Mouse (Mus musculus) C2C12 (cell line): Measurements from ENCODE around the gene Lin52. TPM values are rescaled to one million over a fixed set of nuclear protein-coding genes. Genes with fewer than 3 reads are reported as not detected.

Experiments
- H3K27me3 ChIP-seq: one replicate; pipeline ENCODE4 v1.6.1; 2011; ENCODE audit not compliant: control insufficient read depth, insufficient read depth, insufficient read length
- H3K36me3 ChIP-seq: one replicate; pipeline ENCODE4 v1.6.1; 2011; ENCODE audit not compliant: control insufficient read depth, insufficient read depth
- H3K4me3 ChIP-seq: one replicate; pipeline ENCODE4 v1.5.1; 2011; ENCODE audit warnings: mild to moderate bottlenecking, control low read depth; ENCODE audit not compliant: poor library complexity, insufficient read depth, severe bottlenecking
- H3K79me2 ChIP-seq: one replicate; pipeline ENCODE4 v1.6.1; 2011; ENCODE audit not compliant: control insufficient read depth, insufficient read depth
- H3K79me3 ChIP-seq: one replicate; pipeline ENCODE4 v1.6.1; 2011; ENCODE audit warnings: low read depth, control low read depth
- H3ac ChIP-seq: one replicate; pipeline ENCODE3; 2011; ENCODE audit warnings: low read depth; ENCODE audit not compliant: control insufficient read depth, insufficient read length
- CEBPB ChIP-seq: IDR thresholded peaks from one replicate; pipeline ENCODE4 v1.6.1; 2011; ENCODE audit warnings: low read depth, mild to moderate bottlenecking, control low read depth, moderate library complexity
- CTCF ChIP-seq: IDR thresholded peaks from one replicate; pipeline ENCODE4 v1.5.1; 2011; ENCODE audit not compliant: control insufficient read depth, insufficient read depth, insufficient read length
- FOSL1 ChIP-seq: IDR thresholded peaks from one replicate; pipeline ENCODE4 v1.8.0; 2011; ENCODE audit warnings: mild to moderate bottlenecking, low read length; ENCODE audit not compliant: poor library complexity, insufficient read depth, severe bottlenecking
- MAX ChIP-seq: IDR thresholded peaks from one replicate; pipeline ENCODE4 v1.6.1; 2011; ENCODE audit warnings: mild to moderate bottlenecking, control low read depth
- MYOD1 ChIP-seq: IDR thresholded peaks from one replicate; pipeline ENCODE4 v1.6.1; 2011; ENCODE audit warnings: low read depth; ENCODE audit not compliant: control insufficient read depth, insufficient read length
- MYOG ChIP-seq: IDR thresholded peaks from one replicate; pipeline ENCODE4 v1.6.1; 2011; ENCODE audit not compliant: control insufficient read depth, insufficient read length; ENCODE audit errors: extremely low read depth
- USF1 ChIP-seq: IDR thresholded peaks from one replicate; pipeline ENCODE4 v1.6.1; 2011; ENCODE audit warnings: low read depth, mild to moderate bottlenecking, control low read depth, moderate library complexity
- polyA plus RNA-seq: library from polyadenylated mRNA; unstranded; fragments of >200 nt; fragmentation: generic; extraction: Trizol; gene quantifications from one replicate; pipeline ENCODE4 v1.2.1, GENCODE M21; 2012; ENCODE audit warnings: missing spikeins

Gene Lin52
- polyA plus RNA-seq, 1 experiment, result 2.8 TPM

DNA sequence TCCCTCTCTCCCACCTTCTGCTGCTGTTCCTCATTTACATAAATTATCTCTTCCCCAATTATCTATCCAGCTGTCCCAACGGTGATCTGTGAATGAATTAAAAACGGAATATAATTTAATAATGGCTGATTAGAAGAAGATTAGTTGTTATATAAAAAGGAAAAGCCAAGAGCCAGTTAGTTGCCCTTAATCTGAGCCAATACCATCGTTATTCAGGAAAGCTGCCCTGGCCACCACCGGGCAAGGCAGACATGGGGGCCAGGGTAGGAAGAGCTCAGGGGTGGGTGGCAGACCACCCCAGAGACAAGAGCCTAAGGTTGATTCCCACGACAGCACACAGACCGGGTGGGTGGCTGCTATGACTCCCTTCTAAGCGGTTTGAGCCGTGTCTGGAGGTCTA, 97.0 kb downstream of the Lin52 start:
- H3K4me3 ChIP-seq, result no peak overlapping the region
- H3ac ChIP-seq, result no peak overlapping the region
- H3K79me3 ChIP-seq, result no peaks in the 10 kb centered on the region
- H3K27me3 ChIP-seq, result peaks cover 14% of the 10 kb centered on the region
- H3K79me2 ChIP-seq, result no peaks in the 10 kb centered on the region
- H3K36me3 ChIP-seq, result no peaks in the 10 kb centered on the region
- no peak for TF ChIP-seq USF1
- no peak for TF ChIP-seq MYOD1
- no peak for TF ChIP-seq CTCF
- TF ChIP-seq CEBPB, result no peak
- no peak for TF ChIP-seq MAX
- no peak for TF ChIP-seq MYOG
- TF ChIP-seq FOSL1, result no peak

DNA sequence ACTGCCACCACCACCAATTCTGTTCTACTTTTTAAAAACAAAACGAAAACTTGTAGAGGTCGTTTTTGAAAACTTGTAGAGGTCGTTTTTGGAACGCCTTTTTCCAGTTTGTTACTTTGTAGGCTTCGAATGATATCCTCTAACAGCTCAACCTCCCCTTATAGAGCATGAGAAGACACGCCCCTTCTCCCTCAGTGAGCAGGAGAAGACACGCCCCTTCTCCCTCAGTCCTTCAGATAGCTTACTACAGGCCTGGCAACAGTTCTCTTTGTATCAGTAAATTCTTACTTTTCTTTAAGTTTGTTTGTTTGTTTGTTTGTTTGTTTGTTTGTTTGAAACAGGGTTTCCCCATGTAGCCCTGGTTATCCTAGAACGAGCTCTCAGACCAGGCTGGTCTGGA, 104.0 kb downstream of the Lin52 start:
- Histone ChIP-seq H3K79me2 (no peaks in the 10 kb centered on the region), H3K4me3 (no peak overlapping the region), H3K79me3 (no peaks in the 10 kb centered on the region), H3K27me3 (peaks cover 18% of the 10 kb centered on the region), H3K36me3 (no peaks in the 10 kb centered on the region), H3ac (no peak overlapping the region)
- TF ChIP-seq CTCF (no peak), MAX (no peak), MYOG (no peak), CEBPB (no peak), USF1 (no peak), MYOD1 (no peak), FOSL1 (no peak)

DNA sequence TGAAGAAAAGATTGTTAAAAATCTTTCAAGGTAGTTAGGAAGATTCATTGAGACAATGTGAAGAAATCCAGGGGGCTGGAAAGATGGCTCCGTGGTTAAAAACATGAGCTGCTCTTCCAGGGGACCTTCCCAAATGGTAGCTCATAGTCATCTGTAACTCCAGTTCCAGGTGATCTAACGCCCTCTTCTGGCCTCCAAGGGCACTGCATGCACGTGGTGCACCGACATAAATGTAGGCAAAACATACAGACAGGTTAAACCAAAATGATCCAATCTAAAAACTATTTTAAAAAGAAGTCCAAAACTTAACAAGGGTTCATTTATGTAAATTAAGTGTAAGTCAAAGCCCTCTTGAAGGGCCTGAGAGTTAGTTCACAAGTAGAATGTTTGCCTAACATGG, 111.3 kb downstream of the Lin52 start:
- no peak overlapping the region for H3ac ChIP-seq
- peaks cover 24% of the 10 kb centered on the region for H3K27me3 ChIP-seq
- TF ChIP-seq MAX, result no peak
- H3K79me2 ChIP-seq, result no peaks in the 10 kb centered on the region
- no peaks in the 10 kb centered on the region for H3K36me3 ChIP-seq
- H3K4me3 ChIP-seq, result no peak overlapping the region
- no peaks in the 10 kb centered on the region for H3K79me3 ChIP-seq

DNA sequence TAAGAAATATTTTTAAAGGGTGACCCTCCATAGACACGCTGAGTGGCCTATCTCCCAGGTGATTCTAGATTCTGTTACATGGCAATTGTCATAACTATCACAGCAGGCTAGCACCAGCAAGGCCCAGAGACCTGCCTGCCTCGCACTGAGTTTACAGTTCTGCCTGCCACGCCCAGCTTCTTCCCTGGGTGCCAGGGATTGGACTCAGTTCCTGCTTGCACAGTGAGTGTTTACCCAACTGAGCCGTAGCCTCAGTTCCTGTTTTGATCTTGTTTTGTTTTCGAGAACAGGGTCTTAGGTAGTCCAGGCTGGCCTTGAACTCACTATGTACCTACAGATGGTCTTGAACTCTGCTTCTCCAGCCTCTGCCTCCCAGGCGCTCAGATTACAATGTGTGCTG, 116.4 kb downstream of the Lin52 start:
- TF ChIP-seq CEBPB (no peak), MAX (no peak), MYOG (no peak), MYOD1 (no peak), CTCF (no peak), FOSL1 (no peak), USF1 (no peak)
- no peak overlapping the region for H3ac ChIP-seq
- H3K79me2 ChIP-seq, result no peaks in the 10 kb centered on the region
- H3K27me3 ChIP-seq, result peaks cover 52% of the 10 kb centered on the region
- no peaks in the 10 kb centered on the region for H3K36me3 ChIP-seq
- no peak overlapping the region for H3K4me3 ChIP-seq
- H3K79me3 ChIP-seq, result no peaks in the 10 kb centered on the region

DNA sequence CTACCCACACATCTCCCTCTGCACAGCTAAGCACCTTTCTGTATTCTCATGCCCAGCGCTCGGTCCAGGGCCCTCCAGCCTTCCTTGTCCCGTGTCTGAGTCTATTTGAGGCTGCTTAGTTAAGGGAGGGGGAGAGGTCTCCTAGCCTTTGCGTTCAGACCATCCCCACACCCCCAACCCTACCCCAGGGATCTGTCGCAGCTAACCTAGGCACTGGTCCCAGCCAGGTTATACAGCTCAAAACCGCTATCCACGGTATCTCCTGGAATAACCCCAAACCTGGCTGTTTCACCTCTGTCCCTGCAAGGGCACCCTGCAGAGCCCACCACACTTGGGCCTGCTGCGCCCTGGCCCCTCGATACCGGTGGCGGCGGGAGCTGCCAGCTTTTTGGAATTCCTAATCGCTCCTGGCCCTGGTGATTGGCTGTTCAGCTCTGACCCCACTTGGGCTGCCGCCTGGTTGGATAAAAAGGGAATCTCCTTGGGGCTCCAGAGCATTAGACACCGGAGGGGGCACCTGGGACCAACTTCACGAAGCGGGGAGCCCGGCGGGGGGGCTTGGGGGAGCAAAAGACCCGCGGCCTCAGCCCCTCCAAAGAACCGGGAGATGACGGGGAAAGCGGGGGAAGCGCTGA, 118.2 kb downstream of the Lin52 start, which contains the start of gene Vsx2:
Gene Vsx2 (plus strand): TSS at position 427 of the 635 bp plus-strand sequence.
- no peak within 1 kb of the TSS for H3K4me3 ChIP-seq
- H3K36me3 ChIP-seq, result no peaks in the 10 kb centered on the region
- H3ac ChIP-seq, result no peak within 1 kb of the TSS
- TF ChIP-seq MYOG (no peak), USF1 (no peak), CTCF (no peak), FOSL1 (no peak), MYOD1 (no peak), MAX (no peak)
- H3K27me3 ChIP-seq, result peaks cover 43% of the 10 kb centered on the region
- no peaks in the 10 kb centered on the region for H3K79me3 ChIP-seq
- H3K79me2 ChIP-seq, result no peaks in the 10 kb centered on the region
